Mouse (Mus musculus) limb, embryonic 12.5 days (tissue): ENCODE measurements at regions not wholly inside any gene's neighbourhood (a gene's known extent, or its start where the extent isn't known, plus 50 kb on each side); places are given as distances from the start of the nearest gene placed in this dataset.
A peak's percentile ranks its signal among the peaks of the same experiment; 100 is the strongest.

ENCODE experiments used
- ATAC-seq: fragments of 200-750 bp; cut with Nextera tagmentation; 2 replicates; pipeline ENCODE4 v1.8.0; 2017; ENCODE audit warnings: low read depth, moderate TSS enrichment; ENCODE audit not compliant: insufficient number of reproducible peaks, insufficient read depth, low FRiP score, low TSS enrichment
- H3K27ac ChIP-seq: fragments of 300-500 bp; sonication (generic); 2 replicates; pipeline ENCODE4 v1.5.1; 2016; ENCODE audit warnings: mild to moderate bottlenecking, moderate library complexity
- H3K27me3 ChIP-seq: fragments of 300-500 bp; sonication (generic); 2 replicates; pipeline ENCODE4 v1.6.1; 2016; ENCODE audit warnings: mild to moderate bottlenecking, moderate library complexity
- H3K36me3 ChIP-seq: fragments of 300-500 bp; sonication (generic); 2 replicates; pipeline ENCODE4 v1.6.1; 2016; ENCODE audit warnings: mild to moderate bottlenecking, moderate library complexity
- H3K4me1 ChIP-seq: fragments of 300-500 bp; sonication (generic); replicated peaks from 2 replicates; pipeline ENCODE4 v1.6.1; 2016
- H3K4me2 ChIP-seq: fragments of 300-500 bp; sonication (generic); 2 replicates; pipeline ENCODE4 v1.6.1; 2016; ENCODE audit warnings: mild to moderate bottlenecking, moderate library complexity
- H3K4me3 ChIP-seq: fragments of 300-500 bp; sonication (generic); replicated peaks from 2 replicates; pipeline ENCODE4 v1.5.1; 2016; ENCODE audit warnings: mild to moderate bottlenecking
- H3K9ac ChIP-seq: fragments of 300-500 bp; sonication (generic); replicated peaks from 2 replicates; pipeline ENCODE4 v1.6.1; 2016; ENCODE audit warnings: mild to moderate bottlenecking, moderate library complexity
- H3K9me3 ChIP-seq: fragments of 300-500 bp; sonication (generic); 2 replicates; pipeline ENCODE4 v1.6.1; 2016; ENCODE audit warnings: mild to moderate bottlenecking, moderate library complexity
- WGBS: fragments of 180-500 bp; shearing (Covaris S2); methylation state at CpG from one replicate; pipeline ENCODE4 v1.1.7; 2016; 5-methylcytosine and 5-hydroxymethylcytosine counted together

DNA sequence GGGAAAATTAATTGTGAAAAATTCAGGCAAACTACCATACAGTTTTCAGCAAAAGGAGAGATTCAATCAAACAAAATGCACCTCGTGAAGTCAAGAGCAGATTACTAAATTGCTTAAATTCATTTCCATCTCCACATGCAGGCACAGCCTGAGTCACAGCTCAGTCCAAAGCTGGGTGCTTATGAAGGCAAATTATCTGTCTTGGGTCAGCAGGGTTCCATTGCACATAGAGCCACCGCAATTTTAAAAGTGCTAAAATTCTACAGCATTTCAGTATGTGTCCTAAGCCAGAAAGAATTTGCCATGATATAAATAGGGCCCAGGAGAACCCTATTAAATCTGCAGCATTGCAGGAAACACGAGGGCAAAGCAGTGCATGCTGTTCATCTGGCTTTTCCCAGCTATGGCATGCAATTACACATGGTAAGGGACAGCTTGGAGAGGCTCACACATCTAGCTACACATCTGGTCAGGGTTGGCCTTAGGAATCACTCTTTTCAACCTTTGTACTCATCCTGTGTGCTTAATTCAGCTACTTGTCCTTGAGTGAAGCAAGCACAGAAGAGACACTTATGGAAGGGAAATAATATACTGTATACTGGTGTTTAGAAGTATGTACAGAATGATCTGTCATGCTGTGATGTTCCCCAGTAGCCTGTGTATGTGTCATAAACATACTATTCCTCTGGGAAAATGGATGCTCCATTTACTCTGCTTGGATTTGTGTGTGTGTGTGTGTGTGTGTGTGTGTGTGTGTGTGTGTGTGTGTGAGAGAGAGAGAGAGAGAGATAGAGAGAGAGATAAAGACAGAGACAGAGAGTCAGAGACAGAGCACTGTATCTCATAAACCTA is 271.0 kb upstream of the Myo3a start:
- Histone ChIP-seq H3K4me1 (peaks cover 6% of the 10 kb centered on the region; the same call in 1 of the 2 replicates), H3K4me2 (no peak overlapping the region), H3K9ac (no peak overlapping the region), H3K27me3 (no peaks in the 10 kb centered on the region), H3K9me3 (no peaks in the 10 kb centered on the region), H3K4me3 (no peak overlapping the region), H3K36me3 (no peaks in the 10 kb centered on the region), H3K27ac (no peak overlapping the region)
- WGBS = 43% methylated on average over 3 of the region's 3 CpGs
- 0 out of 2 replicates have a peak, but pooled peaks have one; percentile 35 for ATAC-seq

DNA sequence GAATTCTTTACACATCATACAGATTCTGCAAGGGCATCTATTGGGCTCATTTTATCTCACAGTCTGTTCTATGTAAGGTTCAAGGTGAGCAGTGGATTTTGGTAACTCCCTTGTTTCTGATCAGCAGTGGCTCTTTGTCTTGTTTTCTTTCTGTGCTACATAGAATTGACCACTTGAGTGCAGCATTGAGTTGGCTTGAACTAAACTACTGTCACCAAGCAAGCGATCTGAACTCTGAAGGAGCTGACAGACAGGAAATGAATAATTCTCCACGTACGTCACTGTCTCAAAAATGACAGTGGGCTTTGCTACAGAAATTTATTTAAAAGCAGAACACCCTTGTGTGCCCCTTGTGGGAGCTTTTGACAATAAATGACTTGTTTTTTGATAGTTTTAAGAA is 268.9 kb upstream of the Myo3a start:
- WGBS = under 1% methylated on average over 3 of the region's 3 CpGs
- Histone ChIP-seq H3K4me1 (peaks cover 6% of the 10 kb centered on the region; the same call in 1 of the 2 replicates), H3K4me2 (peak overlapping the region; percentile 37), H3K36me3 (no peaks in the 10 kb centered on the region), H3K9ac (no peak overlapping the region), H3K27ac (no peak overlapping the region), H3K27me3 (no peaks in the 10 kb centered on the region), H3K9me3 (no peaks in the 10 kb centered on the region), H3K4me3 (no peak overlapping the region)
- ATAC-seq = peak; percentile 47; the same call in 1 of the 2 replicates

GRCm38 (mm10) chr2:21958802-21959201 is 268.5 kb upstream of the Myo3a start:
- H3K36me3 ChIP-seq = no peaks in the 10 kb centered on the region
- H3K27ac ChIP-seq = no peak overlapping the region
- no peak overlapping the region for H3K9ac ChIP-seq
- H3K4me1 ChIP-seq = peaks cover 7% of the 10 kb centered on the region; the same call in 1 of the 2 replicates
- no peak for ATAC-seq
- WGBS = 64% methylated on average over 3 of the region's 3 CpGs
- no peaks in the 10 kb centered on the region for H3K27me3 ChIP-seq
- H3K4me3 ChIP-seq = no peak overlapping the region
- peak overlapping the region; percentile 37 for H3K4me2 ChIP-seq
- no peaks in the 10 kb centered on the region for H3K9me3 ChIP-seq

DNA sequence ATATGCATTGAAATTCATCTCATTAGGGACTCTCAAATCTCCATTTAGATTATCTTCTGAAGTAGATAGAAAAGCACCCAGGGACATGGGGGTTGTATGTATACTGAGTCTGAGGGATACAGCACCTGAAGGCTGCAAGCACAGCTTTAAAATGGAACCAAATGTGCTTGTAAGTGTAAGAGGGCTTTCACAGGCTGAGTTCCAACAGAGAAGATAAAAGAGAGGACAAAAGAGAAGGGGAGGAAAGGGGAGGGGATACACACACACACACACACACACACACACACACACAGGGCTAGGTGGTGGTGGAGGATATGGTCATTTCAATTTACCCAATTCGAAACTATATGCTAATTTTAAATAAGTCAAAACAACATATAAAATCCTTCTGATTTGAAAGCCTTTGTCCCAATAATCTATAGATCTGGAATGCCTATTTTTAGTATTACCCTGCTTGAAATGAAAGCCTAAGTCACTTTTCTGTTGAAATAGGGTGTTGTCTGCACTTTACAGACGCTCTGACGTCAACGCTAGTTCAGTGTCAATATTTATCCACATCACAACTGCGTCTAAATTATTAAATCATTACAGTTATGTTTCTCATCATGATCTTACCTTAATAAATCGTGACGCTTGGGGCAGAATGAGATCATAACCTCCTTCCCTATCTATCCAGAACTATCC is 263.8 kb upstream of the Myo3a start:
- 13% methylated on average over 7 of the region's 7 CpGs for WGBS
- no peaks in the 10 kb centered on the region for H3K36me3 ChIP-seq
- ATAC-seq = no peak
- H3K27me3 ChIP-seq = no peaks in the 10 kb centered on the region
- H3K4me1 ChIP-seq = peaks cover 11% of the 10 kb centered on the region; the same call in 1 of the 2 replicates
- H3K9me3 ChIP-seq = no peaks in the 10 kb centered on the region
- no peak overlapping the region for H3K4me3 ChIP-seq
- H3K9ac ChIP-seq = no peak overlapping the region
- H3K27ac ChIP-seq = no peak overlapping the region
- H3K4me2 ChIP-seq = peak overlapping the region; percentile 45

- peak overlapping the region; percentile 45 for H3K4me2 ChIP-seq
- H3K4me3 ChIP-seq = no peak overlapping the region
Measured at GRCm38 (mm10) chr2:21964027-21964605, 263.2 kb upstream of the Myo3a start.

DNA sequence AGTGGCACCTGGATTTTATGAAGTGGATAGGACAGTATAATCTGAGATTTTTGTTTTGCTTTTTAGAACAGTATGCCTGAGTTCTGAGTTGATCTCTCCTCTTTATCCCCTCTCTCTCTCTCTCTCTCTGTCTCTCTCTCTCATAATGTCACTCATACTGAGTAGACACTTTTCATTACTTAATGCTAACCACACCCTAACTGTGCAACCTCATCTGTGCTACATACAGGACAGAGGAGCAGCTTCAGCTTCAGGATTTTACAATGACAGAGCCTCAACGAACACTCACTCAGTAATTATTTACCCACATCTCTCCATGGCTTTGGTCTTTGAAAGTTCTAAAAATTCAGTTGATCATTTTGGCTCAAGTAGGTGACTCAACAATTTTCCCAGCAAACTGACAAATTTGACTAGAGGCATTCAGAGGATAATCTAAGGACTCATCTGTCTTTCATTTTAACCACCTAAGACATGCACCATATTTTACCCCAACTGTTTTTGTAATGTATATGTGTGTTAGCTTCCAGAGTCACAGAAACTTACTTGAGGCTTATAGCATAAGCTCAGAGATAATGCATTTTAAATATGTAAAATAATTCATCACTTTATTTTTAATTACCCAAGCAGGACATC is 256.4 kb upstream of the Myo3a start:
- Histone ChIP-seq H3K4me2 (no peak overlapping the region), H3K36me3 (no peaks in the 10 kb centered on the region)

More at GRCm38 (mm10) chr2:21964027-21964605, 263.2 kb upstream of the Myo3a start:
- H3K27ac ChIP-seq = no peak overlapping the region
- H3K36me3 ChIP-seq = no peaks in the 10 kb centered on the region
- no peaks in the 10 kb centered on the region for H3K9me3 ChIP-seq
- H3K4me1 ChIP-seq = peaks cover 6% of the 10 kb centered on the region; the same call in 1 of the 2 replicates
- 2% methylated on average over 10 of the region's 10 CpGs for WGBS
- H3K27me3 ChIP-seq = no peaks in the 10 kb centered on the region
- ATAC-seq = peak; percentile 60; the same call in 1 of the 2 replicates
- H3K9ac ChIP-seq = no peak overlapping the region

GRCm38 (mm10) chr2:21974599-21974998 is 252.7 kb upstream of the Myo3a start:
- no peaks in the 10 kb centered on the region for H3K9me3 ChIP-seq
- no peak overlapping the region for H3K4me2 ChIP-seq
- no peaks in the 10 kb centered on the region for H3K27me3 ChIP-seq
- H3K36me3 ChIP-seq = no peaks in the 10 kb centered on the region
- ATAC-seq = no peak
- WGBS = 87% methylated on average over 3 of the region's 3 CpGs
- no peak overlapping the region for H3K27ac ChIP-seq
- no peaks in the 10 kb centered on the region for H3K4me1 ChIP-seq
- no peak overlapping the region for H3K4me3 ChIP-seq
- no peak overlapping the region for H3K9ac ChIP-seq

More for the DNA sequence above, 256.4 kb upstream of the Myo3a start:
- no peaks in the 10 kb centered on the region for H3K9me3 ChIP-seq
- no peak for ATAC-seq
- H3K4me1 ChIP-seq = no peaks in the 10 kb centered on the region
- H3K27me3 ChIP-seq = no peaks in the 10 kb centered on the region
- no peak overlapping the region for H3K9ac ChIP-seq
- WGBS = 68% methylated on average over 1 of the region's 1 CpGs
- no peak overlapping the region for H3K4me3 ChIP-seq
- no peak overlapping the region for H3K27ac ChIP-seq

DNA sequence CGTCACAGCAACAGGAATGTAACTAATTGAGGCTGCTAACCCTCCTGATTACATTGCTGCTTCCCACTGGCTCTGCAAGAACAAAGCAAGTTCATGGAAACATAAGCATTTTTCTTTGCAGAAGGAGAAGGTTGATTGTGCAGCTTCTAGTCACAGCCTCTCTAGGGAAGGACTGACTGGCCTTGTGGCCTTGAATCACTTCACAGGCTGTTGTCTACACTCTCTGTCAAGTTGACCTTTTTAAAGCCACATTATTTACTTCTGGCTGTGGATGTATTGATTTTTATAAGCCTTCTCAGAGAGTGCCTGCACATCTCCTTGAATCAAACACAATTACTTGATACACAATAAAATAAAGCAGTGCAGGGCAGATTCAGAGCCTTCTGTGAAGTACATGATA is 251.8 kb upstream of the Myo3a start:
- Histone ChIP-seq H3K27ac (no peak overlapping the region), H3K9me3 (no peaks in the 10 kb centered on the region), H3K9ac (no peak overlapping the region), H3K36me3 (no peaks in the 10 kb centered on the region), H3K4me2 (no peak overlapping the region), H3K4me3 (no peak overlapping the region), H3K4me1 (no peaks in the 10 kb centered on the region), H3K27me3 (no peaks in the 10 kb centered on the region)
- ATAC-seq = no peak
- 34% methylated on average over 1 of the region's 1 CpGs for WGBS

GRCm38 (mm10) chr2:21976337-21976736 is 251.0 kb upstream of the Myo3a start:
- Histone ChIP-seq H3K36me3 (no peaks in the 10 kb centered on the region), H3K27me3 (no peaks in the 10 kb centered on the region), H3K9ac (no peak overlapping the region), H3K27ac (no peak overlapping the region), H3K9me3 (no peaks in the 10 kb centered on the region), H3K4me1 (no peaks in the 10 kb centered on the region), H3K4me2 (no peak overlapping the region), H3K4me3 (no peak overlapping the region)
- no peak for ATAC-seq

DNA sequence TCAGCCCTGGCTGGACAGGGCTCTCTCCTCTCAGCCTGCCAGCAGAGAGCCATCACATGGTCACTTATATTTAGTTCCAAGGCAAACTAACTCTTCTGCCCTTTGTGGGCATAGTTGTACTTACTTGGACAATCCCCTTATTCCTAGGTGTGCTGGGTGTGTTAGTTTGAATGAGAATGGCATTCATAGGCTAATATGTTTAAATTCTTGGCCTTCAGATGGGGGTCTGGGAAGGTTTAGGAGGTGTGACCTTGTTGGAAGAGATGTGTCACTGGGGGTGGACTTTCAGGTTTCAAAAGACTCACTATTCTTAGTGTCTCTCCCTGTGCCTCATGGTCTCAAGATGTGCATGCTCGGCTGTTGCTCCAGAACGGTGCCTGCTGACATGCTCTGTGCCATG is 250.5 kb upstream of the Myo3a start:
- no peaks in the 10 kb centered on the region for H3K9me3 ChIP-seq
- H3K4me3 ChIP-seq = no peak overlapping the region
- H3K27me3 ChIP-seq = no peaks in the 10 kb centered on the region
- H3K4me1 ChIP-seq = no peaks in the 10 kb centered on the region
- H3K9ac ChIP-seq = no peak overlapping the region
- no peaks in the 10 kb centered on the region for H3K36me3 ChIP-seq
- H3K4me2 ChIP-seq = no peak overlapping the region
- WGBS = 82% methylated on average over 2 of the region's 2 CpGs
- ATAC-seq = no peak
- no peak overlapping the region for H3K27ac ChIP-seq

DNA sequence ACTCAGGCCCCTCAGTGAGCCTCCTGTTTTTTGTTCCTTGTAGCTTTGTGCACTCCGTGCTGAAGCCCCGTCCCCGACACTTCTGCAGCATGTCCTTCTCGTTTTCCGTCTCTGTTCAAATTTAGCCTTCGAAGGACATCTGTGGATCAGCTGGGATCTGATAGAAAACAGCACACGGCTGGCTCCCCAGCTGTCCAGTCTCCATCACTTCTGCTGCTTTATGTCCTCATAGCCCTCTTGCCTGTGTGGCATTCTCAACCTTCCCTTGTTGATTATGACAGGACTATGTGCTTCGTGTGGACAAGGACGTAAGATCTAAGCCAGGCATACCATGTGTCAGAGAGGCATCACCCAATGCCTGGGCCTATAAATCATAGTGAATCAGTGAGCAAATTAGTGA is 247.1 kb upstream of the Myo3a start:
- Histone ChIP-seq H3K4me2 (no peak overlapping the region), H3K9me3 (no peaks in the 10 kb centered on the region), H3K27ac (no peak overlapping the region), H3K27me3 (no peaks in the 10 kb centered on the region), H3K9ac (no peak overlapping the region), H3K36me3 (no peaks in the 10 kb centered on the region), H3K4me1 (no peaks in the 10 kb centered on the region), H3K4me3 (no peak overlapping the region)
- ATAC-seq = no peak
- WGBS = 50% methylated on average over 9 of the region's 9 CpGs
